Mouse (Mus musculus): ENCODE data around the gene Cebpz. TPM values are rescaled to one million over a fixed set of nuclear protein-coding genes. Genes with fewer than 3 reads are reported as not detected.

The Cebpz gene
- polyA plus RNA-seq, 1 experiment from 2014 or later: 52.3 TPM

- no peak for DNase-seq (ENCODE audit: low spot score)
- WGBS: 83% methylated on average over 4 of the region's 4 CpGs
Measured at GRCm38 (mm10) chr17:78888554-78888953, 48.3 kb downstream of the Cebpz start.

GRCm38 (mm10) chr17:78885286-78886065 is 51.4 kb downstream of the Cebpz start:
- 83% methylated on average over 5 of the region's 5 CpGs for WGBS
- peaks cover 6% of the 10 kb centered on the region; the same call in 1 of the 2 replicates for H3K4me1 ChIP-seq (ENCODE audit: control insufficient read depth, insufficient read depth, low read length)

More at GRCm38 (mm10) chr17:78888554-78888953, 48.3 kb downstream of the Cebpz start:
- Histone ChIP-seq H3K4me1 (ENCODE audit: control insufficient read depth, insufficient read depth, low read length) (no peaks in the 10 kb centered on the region), H3K27ac (ENCODE audit: low read depth, low read length) (no peak overlapping the region), H3K9ac (ENCODE audit: low read length) (no peak overlapping the region), H3K4me3 (ENCODE audit: low read depth, low read length) (no peak overlapping the region), H3K9me3 (replicated peaks; ENCODE audit: control insufficient read depth, low read length) (no peaks in the 10 kb centered on the region), H3K27me3 (replicated peaks; ENCODE audit: control insufficient read depth, insufficient read depth, low read length) (no peaks in the 10 kb centered on the region), H3K4me2 (ENCODE audit: low read length) (no peak overlapping the region), H3K36me3 (ENCODE audit: control insufficient read depth, insufficient read depth, low read length) (no peaks in the 10 kb centered on the region)
- no peak for ATAC-seq

GRCm38 (mm10) chr17:78883291-78883690 is 53.6 kb downstream of the Cebpz start:
- no peaks in the 10 kb centered on the region for H3K9me3 ChIP-seq (replicated peaks; ENCODE audit: control insufficient read depth, low read length)
- H3K9ac ChIP-seq (ENCODE audit: low read length): no peak overlapping the region
- H3K27ac ChIP-seq (ENCODE audit: low read depth, low read length): no peak overlapping the region
- H3K4me1 ChIP-seq (ENCODE audit: control insufficient read depth, insufficient read depth, low read length): peaks cover 6% of the 10 kb centered on the region; the same call in 1 of the 2 replicates
- no peak overlapping the region for H3K4me2 ChIP-seq (ENCODE audit: low read length)
- DNase-seq (ENCODE audit: low spot score) (no peak), ATAC-seq (no peak)
- H3K4me3 ChIP-seq (ENCODE audit: low read depth, low read length): no peak overlapping the region
- no peaks in the 10 kb centered on the region for H3K27me3 ChIP-seq (replicated peaks; ENCODE audit: control insufficient read depth, insufficient read depth, low read length)
- WGBS: 91% methylated on average over 4 of the region's 4 CpGs
- H3K36me3 ChIP-seq (ENCODE audit: control insufficient read depth, insufficient read depth, low read length): no peaks in the 10 kb centered on the region

More at GRCm38 (mm10) chr17:78885286-78886065, 51.4 kb downstream of the Cebpz start:
- Histone ChIP-seq H3K9me3 (replicated peaks; ENCODE audit: control insufficient read depth, low read length) (no peaks in the 10 kb centered on the region), H3K9ac (ENCODE audit: low read length) (no peak overlapping the region), H3K4me3 (ENCODE audit: low read depth, low read length) (no peak overlapping the region), H3K27me3 (replicated peaks; ENCODE audit: control insufficient read depth, insufficient read depth, low read length) (no peaks in the 10 kb centered on the region), H3K4me2 (ENCODE audit: low read length) (no peak overlapping the region), H3K36me3 (ENCODE audit: control insufficient read depth, insufficient read depth, low read length) (no peaks in the 10 kb centered on the region), H3K27ac (ENCODE audit: low read depth, low read length) (no peak overlapping the region)
- no peak for DNase-seq (ENCODE audit: low spot score)
- no peak for ATAC-seq

GRCm38 (mm10) chr17:78882401-78883112 is 54.3 kb downstream of the Cebpz start, which contains the start of gene Eif2ak2:
Gene Eif2ak2, minus strand, starts transcription at chr17:78882573.
- Histone ChIP-seq H3K27me3 (replicated peaks; ENCODE audit: control insufficient read depth, insufficient read depth, low read length) (no peaks in the 10 kb centered on the region), H3K4me1 (ENCODE audit: control insufficient read depth, insufficient read depth, low read length) (peaks cover 6% of the 10 kb centered on the region; the same call in 1 of the 2 replicates), H3K27ac (ENCODE audit: low read depth, low read length) (peak within 1 kb of the TSS; percentile 27; the same call in 1 of the 2 replicates), H3K9ac (ENCODE audit: low read length) (peak within 1 kb of the TSS; percentile 63), H3K4me2 (ENCODE audit: low read length) (peak within 1 kb of the TSS; percentile 67), H3K36me3 (ENCODE audit: control insufficient read depth, insufficient read depth, low read length) (no peaks in the 10 kb centered on the region), H3K9me3 (replicated peaks; ENCODE audit: control insufficient read depth, low read length) (no peaks in the 10 kb centered on the region), H3K4me3 (ENCODE audit: low read depth, low read length) (peak within 1 kb of the TSS; percentile 38)
- peak; percentile 93 for ATAC-seq
- peak; percentile 50 for DNase-seq (ENCODE audit: low spot score)
- WGBS: 3% methylated on average over 28 of the region's 28 CpGs

- no peaks in the 10 kb centered on the region for H3K9me3 ChIP-seq (replicated peaks; ENCODE audit: control insufficient read depth, low read length)
- ATAC-seq (peak; percentile 83), DNase-seq (ENCODE audit: low spot score) (peak; percentile 40)
- H3K27me3 ChIP-seq (replicated peaks; ENCODE audit: control insufficient read depth, insufficient read depth, low read length): no peaks in the 10 kb centered on the region
- WGBS: 10% methylated on average over 5 of the region's 7 CpGs
- no peaks in the 10 kb centered on the region for H3K36me3 ChIP-seq (ENCODE audit: control insufficient read depth, insufficient read depth, low read length)
- H3K4me3 ChIP-seq (ENCODE audit: low read depth, low read length): peak overlapping the region; percentile 38
- no peak overlapping the region for H3K27ac ChIP-seq (ENCODE audit: low read depth, low read length)
- peak overlapping the region; percentile 67 for H3K4me2 ChIP-seq (ENCODE audit: low read length)
- H3K4me1 ChIP-seq (ENCODE audit: control insufficient read depth, insufficient read depth, low read length): peaks cover 6% of the 10 kb centered on the region; the same call in 1 of the 2 replicates
- H3K9ac ChIP-seq (ENCODE audit: low read length): peak overlapping the region; percentile 63
Measured at GRCm38 (mm10) chr17:78881878-78882304, 55.0 kb downstream of the Cebpz start.

- no peak overlapping the region for H3K4me3 ChIP-seq (ENCODE audit: low read depth, low read length)
- H3K4me2 ChIP-seq (ENCODE audit: low read length): no peak overlapping the region
- no peak overlapping the region for H3K9ac ChIP-seq (ENCODE audit: low read length)
- no peaks in the 10 kb centered on the region for H3K4me1 ChIP-seq (ENCODE audit: control insufficient read depth, insufficient read depth, low read length)
- no peaks in the 10 kb centered on the region for H3K9me3 ChIP-seq (replicated peaks; ENCODE audit: control insufficient read depth, low read length)
- DNase-seq (ENCODE audit: low spot score): no peak
- H3K27me3 ChIP-seq (replicated peaks; ENCODE audit: control insufficient read depth, insufficient read depth, low read length): no peaks in the 10 kb centered on the region
- 86% methylated on average over 6 of the region's 6 CpGs for WGBS
- no peaks in the 10 kb centered on the region for H3K36me3 ChIP-seq (ENCODE audit: control insufficient read depth, insufficient read depth, low read length)
- ATAC-seq: no peak
- H3K27ac ChIP-seq (ENCODE audit: low read depth, low read length): no peak overlapping the region
Measured at GRCm38 (mm10) chr17:78873886-78874285, 63.0 kb downstream of the Cebpz start.

Other genes with a start within 250 kb of the Cebpz start
- 4.5 and 5.8 TPM in 2 replicates for gene Strn, start 199.9 kb downstream of the Cebpz start, polyA plus RNA-seq (2014; fragmentation: Nextera tagmentation; extraction: Ambion mirVana)
- 13.9 and 18.2 TPM in 2 replicates for gene Heatr5b, start 101.7 kb downstream of the Cebpz start, polyA plus RNA-seq (2014; fragmentation: Nextera tagmentation; extraction: Ambion mirVana)
- 38.3 and 49.0 TPM in 2 replicates for gene Gpatch11, start 101.5 kb downstream of the Cebpz start, polyA plus RNA-seq (2014; fragmentation: Nextera tagmentation; extraction: Ambion mirVana)
- gene Eif2ak2, start 54.5 kb downstream of the Cebpz start, polyA plus RNA-seq (2014; fragmentation: Nextera tagmentation; extraction: Ambion mirVana): 2.4 and 2.5 TPM in 2 replicates
- 0.15 and 0.20 TPM in 2 replicates for gene Sult6b1, start 30.1 kb downstream of the Cebpz start, polyA plus RNA-seq (2014; fragmentation: Nextera tagmentation; extraction: Ambion mirVana)
- 112 and 121 TPM in 2 replicates for gene Cebpzos, start 20.6 kb downstream of the Cebpz start, polyA plus RNA-seq (2014; fragmentation: Nextera tagmentation; extraction: Ambion mirVana)
- gene Ndufaf7, start 70 bp upstream of the Cebpz start, polyA plus RNA-seq (2014; fragmentation: Nextera tagmentation; extraction: Ambion mirVana): 57.9 and 63.7 TPM in 2 replicates
- 28.6 and 29.2 TPM in 2 replicates for gene Prkd3, start 83.8 kb upstream of the Cebpz start, polyA plus RNA-seq (2014; fragmentation: Nextera tagmentation; extraction: Ambion mirVana)
- 13.4 and 13.9 TPM in 2 replicates for gene Qpct, start 114.8 kb upstream of the Cebpz start, polyA plus RNA-seq (2014; fragmentation: Nextera tagmentation; extraction: Ambion mirVana)